Mouse (Mus musculus) embryonic facial prominence, embryonic 14.5 days (tissue): ENCODE results near the gene Gtpbp6. TPM values are rescaled to one million over a fixed set of nuclear protein-coding genes. Genes with fewer than 3 reads are reported as not detected.
"Not testable (repeated sequence)": the region's sequence is repeated elsewhere in the genome, so short reads cannot be mapped to it uniquely, and the experiment has no call there.

Source experiments
- ATAC-seq: fragments of 200-750 bp; cut with Nextera tagmentation; 2 replicates; pipeline ENCODE4 v1.8.0; 2017; ENCODE audit warnings: low read depth, moderate number of reproducible peaks, moderate TSS enrichment
- DNase-seq: peaks from one replicate; pipeline ENCODE4 v3.0.0-alpha.2; 2015; ENCODE audit warnings: low spot score
- H3K27ac ChIP-seq: fragments of 300-500 bp; sonication (generic); replicated peaks from 2 replicates; pipeline ENCODE4 v1.5.1; 2014; ENCODE audit warnings: low read depth, mild to moderate bottlenecking, low read length, moderate library complexity
- H3K27me3 ChIP-seq: fragments of 300-500 bp; sonication (generic); replicated peaks from 2 replicates; pipeline ENCODE4 v1.6.1; 2014; ENCODE audit warnings: low read length; ENCODE audit not compliant: control insufficient read depth, insufficient read depth
- H3K36me3 ChIP-seq: fragments of 300-500 bp; sonication (generic); 2 replicates; pipeline ENCODE4 v1.6.1; 2014; ENCODE audit warnings: low read length, mixed read lengths; ENCODE audit not compliant: control insufficient read depth, insufficient read depth
- H3K4me1 ChIP-seq: fragments of 300-500 bp; sonication (generic); 2 replicates; pipeline ENCODE4 v1.6.1; 2014; ENCODE audit warnings: antibody characterized with exemption, low read length; ENCODE audit not compliant: control insufficient read depth, insufficient read depth
- H3K4me2 ChIP-seq: fragments of 300-500 bp; sonication (generic); 2 replicates; pipeline ENCODE4 v1.6.1; 2014; ENCODE audit warnings: low read depth, mild to moderate bottlenecking, low read length, moderate library complexity, mixed read lengths
- H3K4me3 ChIP-seq: fragments of 300-500 bp; sonication (generic); 2 replicates; pipeline ENCODE4 v1.5.1; 2014; ENCODE audit warnings: low read depth, mild to moderate bottlenecking, low read length
- H3K9ac ChIP-seq: fragments of 300-500 bp; sonication (generic); 2 replicates; pipeline ENCODE4 v1.6.1; 2014; ENCODE audit warnings: low read depth, mild to moderate bottlenecking, low read length, moderate library complexity, mixed read lengths
- H3K9me3 ChIP-seq: fragments of 300-500 bp; sonication (generic); 2 replicates; pipeline ENCODE4 v1.6.1; 2016; ENCODE audit warnings: low read length; ENCODE audit not compliant: control insufficient read depth
- WGBS: fragments of 180-500 bp; shearing (Covaris S2); extraction: QIAGEN DNeasy Blood & Tissue Kit; methylation state at CpG from one replicate; pipeline ENCODE4 v1.1.7; 2014; 5-methylcytosine and 5-hydroxymethylcytosine counted together
- polyA plus RNA-seq: library from polyadenylated mRNA; unstranded; fragments of >200 nt; fragmentation: Nextera tagmentation; extraction: Ambion mirVana; gene quantifications from 2 replicates; pipeline ENCODE4 v1.2.1, GENCODE M21; 2014

The Gtpbp6 gene
- polyA plus RNA-seq, 1 experiment from 2014 or later = 25.8 TPM

GRCm38 (mm10) chr5:110094030-110094846 is 13.8 kb downstream of the Gtpbp6 start, which contains the start of gene Gm35315:
TSS of gene Gm35315 (minus strand) at chr5:110094420.
- Histone ChIP-seq H3K9me3 (no peaks in the 10 kb centered on the region), H3K27ac (no peak within 1 kb of the TSS), H3K4me1 (no peaks in the 10 kb centered on the region), H3K4me2 (peak within 1 kb of the TSS; percentile 77), H3K36me3 (no peaks in the 10 kb centered on the region), H3K9ac (peak within 1 kb of the TSS; percentile 67), H3K27me3 (no peaks in the 10 kb centered on the region), H3K4me3 (peak within 1 kb of the TSS; percentile 49)
- WGBS = 2% methylated on average over 22 of the region's 25 CpGs
- ATAC-seq (peak; percentile 97), DNase-seq (peak; percentile 94)

- no peak overlapping the region for H3K27ac ChIP-seq
- H3K9ac ChIP-seq = no peak overlapping the region
- H3K4me2 ChIP-seq = no peak overlapping the region
- no peaks in the 10 kb centered on the region for H3K27me3 ChIP-seq
- ATAC-seq (no peak), DNase-seq (no peak)
- H3K9me3 ChIP-seq = no peaks in the 10 kb centered on the region
- 60% methylated on average over 2 of the region's 2 CpGs for WGBS
- H3K4me3 ChIP-seq = no peak overlapping the region
- H3K36me3 ChIP-seq = no peaks in the 10 kb centered on the region
- H3K4me1 ChIP-seq = no peaks in the 10 kb centered on the region
Observed at GRCm38 (mm10) chr5:110091546-110091945, 16.5 kb downstream of the Gtpbp6 start.

- H3K27me3 ChIP-seq = no peaks in the 10 kb centered on the region
- no peak overlapping the region for H3K27ac ChIP-seq
- no peaks in the 10 kb centered on the region for H3K4me1 ChIP-seq
- DNase-seq = no peak
- 33% methylated on average over 14 of the region's 14 CpGs for WGBS
- H3K9ac ChIP-seq = no peak overlapping the region
- ATAC-seq = no peak
- no peak overlapping the region for H3K4me3 ChIP-seq
- H3K4me2 ChIP-seq = no peak overlapping the region
- no peaks in the 10 kb centered on the region for H3K36me3 ChIP-seq
- H3K9me3 ChIP-seq = peaks cover 22% of the 10 kb centered on the region
Observed at GRCm38 (mm10) chr5:110086161-110086866, 21.7 kb downstream of the Gtpbp6 start.

GRCm38 (mm10) chr5:110082961-110083360 is 25.0 kb downstream of the Gtpbp6 start:
- no peaks in the 10 kb centered on the region for H3K27me3 ChIP-seq
- DNase-seq (no peak), ATAC-seq (no peak)
- H3K4me2 ChIP-seq = no peak overlapping the region
- 83% methylated on average over 4 of the region's 4 CpGs for WGBS
- H3K27ac ChIP-seq = no peak overlapping the region
- no peak overlapping the region for H3K4me3 ChIP-seq
- H3K9ac ChIP-seq = no peak overlapping the region
- no peaks in the 10 kb centered on the region for H3K4me1 ChIP-seq
- peaks cover 3% of the 10 kb centered on the region; the same call in 1 of the 2 replicates for H3K36me3 ChIP-seq
- H3K9me3 ChIP-seq = peaks cover 51% of the 10 kb centered on the region

- H3K4me2 ChIP-seq, ATAC-seq, H3K36me3 ChIP-seq, H3K27me3 ChIP-seq, H3K9ac ChIP-seq, DNase-seq, H3K4me3 ChIP-seq, H3K27ac ChIP-seq, H3K4me1 ChIP-seq: not testable (repeated sequence)
- WGBS = 82% methylated on average over 2 of the region's 2 CpGs
- peaks cover 36% of the 10 kb centered on the region for H3K9me3 ChIP-seq
Observed at GRCm38 (mm10) chr5:110072413-110072812, 35.6 kb downstream of the Gtpbp6 start, which contains the start of gene Gm17655. TSS of gene Gm17655 (minus strand) at chr5:110072513.

- Histone ChIP-seq H3K4me2 (peak overlapping the region; percentile 54), H3K4me1 (no peaks in the 10 kb centered on the region), H3K9me3 (peaks cover 17% of the 10 kb centered on the region), H3K9ac (peak overlapping the region; percentile 67), H3K27me3 (no peaks in the 10 kb centered on the region), H3K4me3 (peak overlapping the region; percentile 40), H3K27ac (no peak overlapping the region), H3K36me3 (no peaks in the 10 kb centered on the region)
- ATAC-seq = peak; percentile 99
- peak; percentile 91 for DNase-seq
- 4% methylated on average over 19 of the region's 19 CpGs for WGBS
Observed at GRCm38 (mm10) chr5:110057637-110058408, 50.2 kb downstream of the Gtpbp6 start.

Other genes starting within 250 kb of the Gtpbp6 start
- gene Gm15446, start 184.8 kb downstream of the Gtpbp6 start, polyA plus RNA-seq = 0.57 and 0.81 TPM in 2 replicates
- 19.3 and 21.3 TPM in 2 replicates for gene Zfp932, start 111.7 kb downstream of the Gtpbp6 start, polyA plus RNA-seq
- 2.1 and 3.6 TPM in 2 replicates for gene Gm17655, start 35.7 kb downstream of the Gtpbp6 start, polyA plus RNA-seq
- gene Gm35315, start 13.8 kb downstream of the Gtpbp6 start, polyA plus RNA-seq = 0.71 and 1.0 TPM in 2 replicates
- gene Plcxd1, start 8.2 kb downstream of the Gtpbp6 start, polyA plus RNA-seq = 1.7 and 1.8 TPM in 2 replicates
- gene Zfp605, start 1.9 kb upstream of the Gtpbp6 start, polyA plus RNA-seq = 4.0 and 4.8 TPM in 2 replicates
- gene Chfr, start 27.6 kb upstream of the Gtpbp6 start, polyA plus RNA-seq = 35.6 and 38.7 TPM in 2 replicates
- gene Golga3, start 68.5 kb upstream of the Gtpbp6 start, polyA plus RNA-seq = 30.1 and 31.5 TPM in 2 replicates
- 26.5 and 29.1 TPM in 2 replicates for gene Ankle2, start 122.8 kb upstream of the Gtpbp6 start, polyA plus RNA-seq
- gene Pgam5, start 161.7 kb upstream of the Gtpbp6 start, polyA plus RNA-seq = 57.5 and 68.9 TPM in 2 replicates
- 5.2 and 6.7 TPM in 2 replicates for gene Pxmp2, start 178.0 kb upstream of the Gtpbp6 start, polyA plus RNA-seq
- 20.5 and 24.5 TPM in 2 replicates for gene Pole, start 178.1 kb upstream of the Gtpbp6 start, polyA plus RNA-seq
- gene P2rx2, start 235.0 kb upstream of the Gtpbp6 start, polyA plus RNA-seq = 2.3 and 2.4 TPM in 2 replicates
- gene Lrcol1, start 236.5 kb upstream of the Gtpbp6 start, polyA plus RNA-seq = not detected in 2 replicates